Mouse (Mus musculus): Measurements from ENCODE around the gene Ets1.

Gene Ets1

DNA sequence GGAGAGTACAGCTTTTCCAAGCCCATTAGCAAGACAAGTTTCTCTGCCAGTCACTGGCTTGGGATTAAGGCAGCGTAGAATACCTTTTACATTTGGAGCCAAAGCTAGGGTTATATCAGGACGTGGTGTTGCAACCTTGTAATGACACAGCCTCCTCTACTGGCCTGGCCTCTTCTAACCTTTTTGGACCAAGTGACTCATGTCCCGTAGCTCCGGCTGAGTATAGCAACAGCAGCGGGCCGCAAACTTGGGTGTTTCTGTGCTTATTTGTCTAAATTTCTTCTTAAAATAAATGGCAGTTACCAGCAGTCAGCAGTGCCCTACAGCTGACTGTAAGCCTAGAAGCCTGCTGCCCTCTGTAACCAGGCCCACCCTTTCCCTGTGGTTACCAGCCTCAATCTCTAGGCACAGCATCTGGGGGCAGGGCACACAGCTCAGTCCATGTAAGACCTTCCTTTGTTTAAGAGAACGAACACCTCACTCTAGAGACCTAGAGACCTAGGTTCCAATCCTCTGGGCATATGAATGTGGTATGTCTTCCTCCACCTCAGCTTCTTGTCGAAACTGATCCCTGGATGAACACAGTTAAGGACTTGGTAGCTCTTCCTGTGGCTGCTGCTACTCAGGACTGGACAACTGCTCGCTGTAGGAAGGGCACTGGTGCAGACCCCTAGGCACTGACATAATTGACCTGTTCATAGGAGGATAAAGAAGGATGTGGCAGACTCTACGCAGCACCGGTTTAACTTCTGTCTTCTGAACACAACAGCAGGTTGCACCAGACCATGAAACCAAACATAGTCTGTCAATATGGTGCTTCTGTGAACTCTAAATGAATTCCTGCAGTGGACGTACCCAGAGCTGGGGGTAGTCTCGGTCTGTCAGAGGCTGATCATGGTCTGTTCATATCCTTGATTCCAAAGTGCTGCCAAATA lies 94.9 kb downstream of the Ets1 start:
- no peak for DNase-seq (ENCODE audit: low spot score)

DNA sequence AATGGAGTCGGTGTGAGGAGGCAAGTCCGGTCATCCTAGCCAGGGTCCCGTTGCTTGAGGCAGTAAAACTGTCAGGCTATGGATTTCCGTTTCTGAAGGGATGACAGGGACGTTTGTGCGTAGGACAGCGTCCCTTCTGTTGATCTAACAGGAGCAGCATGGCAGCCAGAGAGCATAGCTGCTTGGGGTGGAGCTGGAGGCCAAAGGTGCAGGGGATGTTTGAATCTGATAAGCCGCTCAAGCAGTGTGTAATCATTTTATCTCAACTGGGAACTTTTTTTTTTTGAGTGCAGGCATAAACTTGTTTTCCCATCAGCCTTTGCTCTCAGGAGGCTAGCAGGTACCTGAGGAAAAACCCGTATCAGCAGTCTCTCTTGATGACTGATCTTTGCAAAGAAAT lies 95.8 kb downstream of the Ets1 start:
- no peak for DNase-seq (ENCODE audit: low spot score)

DNA sequence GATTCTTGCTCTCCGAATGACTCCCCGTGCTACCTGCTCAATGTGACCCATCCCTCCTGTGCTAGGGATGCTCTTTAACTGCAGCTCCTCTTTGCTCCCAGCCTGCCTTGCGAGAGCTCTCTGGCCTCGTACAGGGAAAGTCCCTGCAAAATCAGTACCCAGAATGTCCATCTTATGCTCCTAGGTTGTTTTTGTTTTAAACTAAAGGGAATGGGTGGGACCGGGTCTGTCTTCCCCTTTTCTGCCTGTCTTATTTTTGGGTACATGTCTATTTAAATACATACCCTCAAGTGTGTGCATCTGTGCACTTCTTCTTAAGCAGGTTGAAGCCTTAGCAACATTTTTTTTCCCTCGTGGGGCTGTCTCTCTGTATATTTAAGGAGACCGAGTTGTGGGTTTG lies 99.0 kb downstream of the Ets1 start:
- DNase-seq (ENCODE audit: low spot score) = no peak

DNA sequence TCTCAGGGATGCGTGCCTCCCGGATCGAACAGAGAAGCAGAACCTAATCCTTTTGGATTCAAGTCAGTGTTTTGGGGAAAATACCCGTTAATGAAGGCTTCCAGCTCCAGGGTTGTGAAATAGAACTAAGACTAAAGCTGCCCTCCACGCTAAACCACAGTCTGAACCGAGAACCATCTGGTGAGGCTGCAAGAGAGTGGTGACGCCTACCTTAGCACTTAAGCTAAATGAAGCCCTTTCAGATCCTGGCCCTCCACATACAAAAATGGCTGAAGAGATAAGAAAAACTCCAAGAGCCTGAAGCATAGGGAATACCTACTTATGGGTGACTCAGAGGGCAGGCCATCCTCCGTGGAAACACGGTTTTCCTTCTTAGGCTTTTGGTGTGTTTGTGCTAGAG lies 100.0 kb downstream of the Ets1 start:
- DNase-seq (ENCODE audit: low spot score) = no peak

DNA sequence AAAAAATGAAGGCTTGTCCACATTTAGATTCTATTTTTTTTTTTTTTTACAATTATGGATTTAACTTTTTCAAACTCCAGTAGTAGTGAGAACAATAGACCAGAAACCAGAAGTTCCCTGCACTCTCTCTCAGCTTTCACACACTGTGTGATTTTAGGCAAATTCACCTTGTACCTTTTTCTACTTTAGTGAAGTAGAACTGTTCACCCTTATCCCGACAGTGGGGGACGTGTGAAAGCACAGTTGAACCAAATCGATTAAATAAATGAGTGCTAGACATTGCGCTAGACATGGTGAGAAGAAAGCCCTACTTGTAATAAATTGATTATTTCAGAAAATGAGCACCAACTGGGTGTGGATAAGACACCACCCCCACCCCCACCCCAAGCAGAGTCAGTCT lies 104.0 kb downstream of the Ets1 start:
- DNase-seq (ENCODE audit: low spot score) = no peak

DNA sequence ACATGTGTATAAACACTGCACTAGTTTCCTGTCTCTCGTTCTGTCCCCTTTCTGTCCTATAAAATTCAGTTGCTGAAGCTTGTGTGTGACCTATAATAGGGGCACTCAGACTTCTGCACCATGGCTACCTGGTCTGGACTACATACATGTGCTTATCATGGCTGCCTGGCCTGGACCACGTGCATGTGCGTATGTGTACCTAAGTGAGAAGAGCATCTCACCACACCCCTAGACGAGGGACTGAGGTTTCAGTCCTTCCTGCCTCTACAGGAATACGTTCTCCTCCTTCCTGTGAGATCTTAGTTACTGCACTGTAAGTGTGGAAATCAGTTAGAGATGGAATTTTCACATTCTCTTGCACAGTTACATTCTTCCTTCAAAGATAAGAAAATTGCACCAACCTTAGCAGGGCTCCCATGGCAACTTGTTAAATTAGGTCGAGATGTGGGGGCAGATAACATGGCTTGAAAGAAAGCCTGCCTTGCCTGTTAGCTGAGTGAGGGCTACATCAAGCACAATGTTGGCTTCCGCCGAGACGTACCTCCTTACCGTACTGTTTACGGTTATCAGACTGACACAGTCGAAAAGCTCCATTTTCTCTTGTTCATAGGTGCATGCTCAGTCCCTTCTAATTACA lies 104.8 kb downstream of the Ets1 start:
- DNase-seq (ENCODE audit: low spot score) = no peak

- no peak for DNase-seq (ENCODE audit: low spot score)
Measured at GRCm38 (mm10) chr9:32741681-32742080, 105.7 kb downstream of the Ets1 start.

DNA sequence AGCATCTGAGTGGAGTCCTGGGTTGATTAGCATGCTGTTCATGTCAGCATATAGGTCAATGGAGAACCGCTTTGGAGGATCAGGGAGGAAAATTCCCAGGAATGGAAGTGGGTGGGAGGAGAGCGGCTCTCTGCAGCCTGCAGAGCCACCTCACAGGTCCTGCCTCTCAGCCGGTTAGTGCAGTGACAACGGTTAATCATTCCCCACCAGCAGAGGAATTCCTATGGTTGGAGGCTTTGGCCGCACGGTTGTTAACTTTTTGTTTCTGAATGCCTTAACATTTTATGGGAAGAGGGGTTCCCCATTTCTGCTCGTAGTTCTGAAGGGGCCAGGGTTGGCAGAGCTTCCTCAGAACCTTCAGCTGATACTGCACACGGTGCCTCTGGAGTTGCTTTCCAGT lies 107.1 kb downstream of the Ets1 start:
- DNase-seq (ENCODE audit: low spot score) = no peak

DNA sequence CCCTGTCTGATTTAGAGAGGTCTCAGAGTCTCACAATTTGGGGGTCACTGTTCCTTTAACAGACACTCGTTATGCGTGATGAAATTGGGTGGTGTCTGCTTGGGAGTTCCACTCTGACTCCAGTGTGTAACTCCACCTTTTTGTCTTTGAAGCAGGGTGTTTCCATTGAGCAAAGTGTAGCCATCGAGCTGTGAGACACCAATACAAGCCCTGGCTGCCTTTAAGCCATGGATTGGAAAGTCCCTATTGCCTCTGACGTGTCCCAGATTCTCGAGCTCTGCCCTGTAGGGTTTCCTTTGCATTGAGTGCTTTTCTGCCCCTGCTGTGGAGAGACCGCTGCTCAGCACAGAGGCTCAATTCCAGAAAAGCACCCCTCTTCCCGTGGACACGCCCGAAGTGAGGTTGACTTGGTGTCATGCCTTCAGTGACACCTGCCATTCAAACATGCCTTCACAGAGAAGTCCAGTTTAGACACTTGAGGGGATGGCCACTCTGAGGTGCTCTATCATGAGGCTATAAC lies 107.7 kb downstream of the Ets1 start:
- DNase-seq (ENCODE audit: low spot score) = no peak

DNA sequence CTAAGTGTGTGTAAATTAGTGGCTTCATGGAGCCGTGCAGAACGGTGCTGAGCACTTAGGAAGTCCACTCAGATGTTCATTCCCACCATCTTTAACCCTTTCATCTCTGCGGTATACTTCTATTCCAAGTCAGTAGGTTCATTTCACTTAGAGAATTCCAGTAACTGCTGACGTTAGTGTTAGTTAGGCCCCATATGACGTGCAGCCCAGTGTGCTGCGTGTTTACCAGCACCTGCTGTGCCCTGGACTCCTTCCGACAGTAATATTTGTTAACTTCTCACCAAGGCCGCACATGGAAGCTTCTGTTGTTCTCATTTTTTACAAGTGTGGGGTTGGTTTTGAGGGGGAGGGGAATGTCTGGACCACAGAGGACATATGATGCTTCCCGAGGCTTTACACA lies 108.3 kb downstream of the Ets1 start:
- no peak for DNase-seq (ENCODE audit: low spot score)

DNA sequence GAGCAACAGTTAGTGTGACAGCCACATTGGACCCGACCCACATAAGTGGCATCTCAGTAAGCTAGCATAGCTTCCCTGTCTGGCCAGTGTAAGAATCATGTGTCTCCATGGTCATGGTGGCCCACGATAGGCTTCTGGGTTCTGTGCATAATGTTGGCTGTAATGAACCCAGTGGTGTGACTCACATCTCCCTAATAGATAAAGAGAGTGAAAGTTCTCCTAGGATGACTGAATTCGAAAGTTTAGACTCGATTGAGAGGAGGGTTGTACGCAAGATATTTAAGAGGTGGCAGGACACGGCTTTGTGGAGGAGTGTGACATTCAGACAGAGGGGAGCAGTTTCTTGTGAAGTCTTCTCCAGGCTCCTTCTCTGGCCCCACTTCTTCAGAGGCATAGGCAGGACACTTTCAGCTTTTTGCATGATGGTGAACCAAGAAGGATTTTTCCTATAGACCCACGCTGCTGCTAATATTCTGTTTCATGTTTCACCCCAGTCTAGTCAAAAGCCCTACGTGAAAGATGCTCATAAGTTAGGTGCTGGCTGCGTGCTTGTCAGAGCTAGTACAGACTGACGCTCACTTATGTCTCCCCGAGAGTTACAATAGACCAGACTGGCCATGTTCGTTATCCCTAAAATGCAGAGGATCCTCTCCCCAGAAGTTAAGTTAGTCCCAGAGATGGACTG lies 109.2 kb downstream of the Ets1 start:
- DNase-seq (ENCODE audit: low spot score) = no peak

DNA sequence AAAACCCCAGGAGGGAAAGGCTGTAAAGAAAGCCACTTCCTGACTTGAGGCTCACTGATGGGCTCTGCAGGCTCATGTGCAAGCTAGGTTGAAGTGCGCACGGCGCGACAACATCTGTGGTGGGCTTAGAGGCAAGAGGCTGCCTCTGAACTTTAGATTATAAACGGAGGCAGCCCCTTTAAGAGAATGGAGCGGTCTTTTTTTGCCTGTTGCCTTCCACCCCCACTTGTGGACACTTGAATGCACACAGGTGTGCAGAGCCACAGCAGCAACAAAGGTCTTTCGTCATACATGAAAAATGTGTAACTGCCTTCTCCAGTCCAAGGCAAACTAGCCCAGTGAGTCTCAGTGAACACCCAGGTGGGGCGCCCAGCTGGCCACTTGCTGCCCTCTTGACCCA lies 110.0 kb downstream of the Ets1 start:
- DNase-seq (ENCODE audit: low spot score) = no peak

- no peak for DNase-seq (ENCODE audit: low spot score)
Measured at GRCm38 (mm10) chr9:32746615-32747014, 110.6 kb downstream of the Ets1 start.

DNA sequence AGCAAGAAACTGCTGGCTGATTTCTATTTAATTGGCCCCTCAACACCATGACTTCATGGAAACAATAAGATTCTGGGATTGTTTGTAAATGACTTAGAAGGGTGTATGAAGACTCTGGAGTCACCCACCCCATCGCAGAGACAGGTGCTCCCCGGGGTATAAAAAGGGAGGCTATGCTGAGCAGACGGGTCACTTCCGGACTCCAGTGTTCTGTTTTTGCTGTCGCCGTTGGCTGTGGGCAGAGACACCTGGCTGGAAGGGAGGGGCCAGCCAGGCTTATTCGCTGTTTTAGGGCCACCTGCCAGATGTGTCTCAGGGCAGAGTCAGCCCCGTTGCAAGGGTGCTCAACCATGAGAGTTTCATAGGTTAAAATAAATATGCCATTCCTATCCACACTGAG lies 111.6 kb downstream of the Ets1 start:
- DNase-seq (ENCODE audit: low spot score) = no peak

GRCm38 (mm10) chr9:32748552-32748951 lies 112.5 kb downstream of the Ets1 start:
- DNase-seq (ENCODE audit: low spot score) = no peak

- no peak for DNase-seq (ENCODE audit: low spot score)
Measured at GRCm38 (mm10) chr9:32749721-32750480, 113.9 kb downstream of the Ets1 start.

DNA sequence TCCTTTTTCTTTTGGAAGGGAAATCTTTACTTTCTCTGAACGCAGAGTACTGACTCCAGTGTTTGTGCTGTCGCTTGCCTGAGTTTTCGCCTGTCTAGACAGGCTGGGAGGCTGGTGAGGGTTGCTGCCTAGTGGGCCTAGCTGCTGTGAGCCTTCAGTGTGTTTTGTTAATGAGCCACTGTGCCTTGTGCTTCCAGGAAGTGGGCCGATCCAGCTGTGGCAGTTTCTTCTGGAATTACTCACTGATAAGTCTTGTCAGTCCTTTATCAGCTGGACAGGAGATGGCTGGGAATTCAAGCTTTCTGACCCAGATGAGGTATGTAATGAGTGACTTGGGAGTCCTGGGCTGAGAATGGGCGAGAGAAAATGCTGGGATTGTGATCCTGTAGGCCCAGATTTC lies 116.6 kb downstream of the Ets1 start:
- DNase-seq (ENCODE audit: low spot score) = no peak

GRCm38 (mm10) chr9:32754311-32754710 lies 118.3 kb downstream of the Ets1 start:
- DNase-seq (ENCODE audit: low spot score) = no peak

DNA sequence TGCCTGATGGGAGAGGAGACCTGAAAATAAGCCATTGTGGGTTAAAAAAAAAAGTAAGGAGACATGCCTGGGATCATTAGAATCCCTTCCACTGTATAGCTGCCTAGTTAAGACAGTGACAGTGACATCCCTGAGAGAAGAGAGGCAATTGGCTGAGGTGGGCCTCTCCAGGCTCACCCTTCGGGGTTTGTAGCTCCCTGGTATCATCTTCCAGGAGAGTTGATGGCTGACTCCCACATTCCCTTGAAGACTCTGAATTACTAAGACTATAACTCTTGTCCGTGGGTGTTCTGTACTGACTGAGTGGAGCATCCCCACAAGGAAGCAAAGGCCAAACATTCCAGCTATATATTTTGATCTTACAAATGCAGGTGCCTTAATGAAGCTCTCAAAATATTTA lies 120.0 kb downstream of the Ets1 start:
- DNase-seq (ENCODE audit: low spot score) = no peak

DNA sequence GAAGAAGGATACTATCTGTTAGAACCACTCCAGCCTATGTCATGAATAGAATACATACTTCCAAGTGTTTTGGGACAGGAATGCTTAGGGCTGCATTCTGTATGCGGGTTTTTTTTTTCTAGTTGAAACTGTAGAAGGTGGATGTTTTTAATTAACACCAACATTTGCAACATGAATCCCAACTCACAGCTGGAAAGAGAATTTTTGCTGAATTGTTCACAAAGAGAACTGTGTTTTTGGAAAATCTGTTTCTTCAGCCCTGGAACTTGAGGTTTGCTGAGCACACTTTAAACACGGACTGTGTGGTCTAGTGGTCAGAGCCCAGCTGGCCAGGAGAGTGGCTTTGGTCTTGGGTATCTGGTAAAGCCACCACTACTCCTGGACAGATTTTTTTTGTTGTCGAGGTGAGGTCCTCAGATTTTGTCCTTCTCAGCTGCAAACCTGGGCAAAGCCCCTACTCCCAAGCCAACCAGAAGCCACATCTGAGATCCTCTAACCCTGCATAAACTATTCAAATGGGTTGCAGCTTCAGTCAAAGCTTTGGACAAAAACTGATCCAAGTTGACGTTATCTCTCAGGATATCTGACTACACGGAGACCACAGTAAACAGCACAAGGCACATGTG lies 122.4 kb downstream of the Ets1 start:
- no peak for DNase-seq (ENCODE audit: low spot score)

DNA sequence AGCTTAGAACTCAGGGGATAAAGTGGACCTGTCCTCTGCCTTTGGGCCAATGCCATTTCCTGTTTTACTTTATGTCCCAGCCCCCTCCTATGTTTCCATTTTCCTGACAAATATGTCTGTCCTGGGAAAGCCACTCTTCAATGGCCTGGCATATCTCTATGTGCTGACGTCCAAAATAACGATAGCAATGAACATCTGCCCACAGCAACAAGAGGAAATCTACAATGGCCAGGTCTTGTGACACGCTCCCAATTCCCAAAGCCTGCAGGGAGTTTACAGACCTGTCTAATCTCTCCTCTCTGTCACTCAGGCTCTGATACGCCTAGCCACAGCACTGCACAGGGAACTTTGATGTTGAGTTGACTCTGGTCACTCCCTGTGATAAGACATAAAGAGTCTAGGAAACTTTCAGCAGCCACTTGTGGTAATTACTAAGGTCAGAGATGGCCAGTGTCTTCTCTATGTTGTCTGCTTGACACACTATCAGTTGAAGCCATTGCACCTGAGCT lies 124.7 kb downstream of the Ets1 start:
- no peak for DNase-seq (ENCODE audit: low spot score)
